Mouse (Mus musculus): ENCODE results near the gene Psip1.
"Not testable (repeated sequence)": the region's sequence is repeated elsewhere in the genome, so short reads cannot be mapped to it uniquely, and the experiment has no call there.

Psip1 gene

DNA sequence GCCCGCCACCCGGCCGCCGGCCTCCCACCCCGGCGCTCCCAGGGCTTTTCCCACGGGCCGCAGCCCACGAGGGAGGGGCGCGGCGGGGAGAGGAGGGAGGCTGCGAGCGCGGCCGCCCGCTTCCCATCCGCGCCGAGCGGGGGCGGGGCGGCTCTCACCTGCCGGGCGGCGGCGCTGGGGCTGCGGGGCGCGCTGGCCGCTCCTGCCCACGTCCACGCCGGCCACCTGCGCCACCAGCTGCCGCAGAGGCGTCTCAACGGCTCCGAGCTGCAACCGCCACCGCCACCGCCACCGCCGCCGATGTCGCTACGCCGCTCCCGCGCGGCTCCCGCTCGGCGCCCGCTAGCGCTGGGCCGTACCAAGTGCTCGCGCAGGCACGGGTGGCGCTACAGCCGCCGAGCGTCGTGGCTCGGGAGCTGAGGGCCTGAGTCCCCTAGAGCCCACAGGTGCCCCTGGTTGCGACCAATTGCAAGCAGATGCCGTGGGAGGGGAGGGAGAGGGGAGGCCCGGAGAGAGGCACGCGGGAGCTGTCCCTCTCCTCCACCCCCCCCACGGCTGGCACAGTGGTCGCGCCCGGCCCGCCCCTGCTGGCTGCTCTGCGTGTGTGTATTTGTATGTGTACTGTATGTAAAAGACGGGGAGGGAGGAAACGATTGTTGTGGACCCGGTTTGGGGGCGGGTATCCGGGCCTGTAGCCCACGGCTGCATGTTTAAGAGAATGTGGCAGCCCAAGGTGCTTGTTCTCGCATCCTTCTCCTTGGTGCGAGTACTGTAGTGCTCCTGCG, at the start of gene Psip1:
Gene Psip1 (minus strand): TSS at position 343 of the 785 bp plus-strand sequence.
- DNase-seq (ENCODE audit: low spot score): peak; percentile 80

DNA sequence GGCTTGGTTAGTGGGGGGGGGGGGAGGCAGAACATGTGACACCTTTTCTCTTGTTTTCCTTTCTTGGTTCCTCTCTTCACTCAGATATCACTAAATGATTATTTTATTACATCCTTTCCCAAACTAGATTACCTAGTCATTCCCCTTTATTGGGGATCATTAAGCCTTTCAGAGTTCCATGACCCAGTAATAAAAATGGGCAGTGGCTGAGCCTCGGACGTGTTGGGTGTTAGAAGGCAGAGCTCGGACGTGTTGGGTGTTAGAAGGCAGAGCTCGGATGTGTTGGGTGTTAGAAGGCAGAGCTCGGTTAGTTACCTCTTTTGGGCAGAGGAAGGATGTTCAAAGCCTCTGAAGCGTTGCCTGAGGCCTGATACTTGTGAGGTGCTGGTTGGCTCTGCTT, 47.8 kb upstream of the Psip1 start:
- DNase-seq (ENCODE audit: low spot score): no peak

DNA sequence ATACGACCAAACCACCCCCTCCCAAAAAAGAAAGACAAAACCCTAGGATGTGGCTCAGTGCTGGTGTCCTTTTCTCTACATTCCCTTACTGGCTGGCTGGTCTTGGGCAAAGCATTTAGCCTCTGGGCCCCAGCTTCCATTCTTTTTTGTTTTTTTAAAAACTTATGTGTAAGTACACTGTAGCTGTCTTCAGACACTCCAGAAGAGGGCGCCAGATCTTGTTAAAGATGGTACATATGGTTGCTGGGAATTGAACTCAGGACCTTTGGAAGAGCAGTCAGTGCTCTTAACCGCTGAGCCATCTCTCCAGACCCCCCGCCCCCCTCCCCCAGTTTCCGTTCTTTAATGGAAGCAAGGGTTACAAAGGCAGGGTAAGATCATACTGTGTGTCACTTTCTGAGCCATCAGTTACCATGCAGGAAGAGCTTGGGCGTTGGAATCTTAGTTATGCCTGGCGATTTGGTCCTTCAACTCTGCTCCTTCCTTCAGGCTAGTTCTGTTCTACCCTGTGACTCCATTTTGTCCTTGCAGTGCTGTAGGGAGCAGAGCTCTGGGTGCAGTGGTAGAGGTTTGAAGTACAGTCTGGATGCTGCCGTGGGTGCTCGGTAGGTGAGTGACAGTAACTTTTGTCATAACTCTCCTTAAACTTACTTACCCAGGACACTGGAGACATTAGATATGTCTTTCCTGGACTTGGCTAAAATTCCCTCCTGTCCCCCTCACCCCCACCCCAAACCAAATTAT, 47.1 kb upstream of the Psip1 start:
- DNase-seq (ENCODE audit: low spot score): no peak

DNA sequence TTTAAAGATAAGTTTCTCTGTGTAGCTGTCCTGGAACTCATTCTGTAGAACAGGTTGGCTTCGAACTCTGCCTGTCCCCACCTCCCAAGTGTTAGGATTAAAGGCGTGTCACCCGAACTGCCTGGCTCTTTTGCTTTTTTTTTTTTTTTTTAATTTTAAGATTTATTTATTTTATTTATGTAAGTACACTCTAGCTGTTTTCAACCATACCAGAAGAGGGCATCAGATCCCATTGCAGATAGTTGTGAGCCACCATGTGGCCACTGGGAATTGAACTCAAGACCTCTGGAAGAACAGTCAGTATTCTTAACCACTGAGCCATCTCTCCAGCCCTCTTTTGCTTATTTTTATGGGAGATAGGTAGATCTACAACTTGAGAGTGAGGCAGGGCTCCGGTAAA, 43.8 kb upstream of the Psip1 start:
- DNase-seq (ENCODE audit: low spot score): not testable (repeated sequence)

DNA sequence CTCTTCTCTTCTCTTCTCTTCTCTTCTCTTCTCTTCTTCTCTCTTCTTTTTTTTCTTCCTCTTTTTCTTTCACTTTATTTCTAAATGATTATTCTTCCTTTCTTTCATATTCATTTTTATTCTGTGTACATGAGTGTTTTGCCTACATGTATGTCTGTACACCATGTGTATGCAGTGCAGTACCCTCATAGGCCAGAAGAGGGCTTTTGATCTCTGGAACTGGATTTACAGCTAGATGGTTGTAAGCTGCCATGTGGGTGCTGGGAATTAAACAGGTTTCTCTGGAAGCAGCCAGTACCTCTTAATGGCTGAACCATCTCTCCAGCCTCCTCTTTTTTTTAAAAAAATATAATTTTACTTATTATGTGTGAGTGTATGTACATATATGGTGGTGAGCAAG, 41.7 kb upstream of the Psip1 start:
- DNase-seq (ENCODE audit: low spot score): no peak

DNA sequence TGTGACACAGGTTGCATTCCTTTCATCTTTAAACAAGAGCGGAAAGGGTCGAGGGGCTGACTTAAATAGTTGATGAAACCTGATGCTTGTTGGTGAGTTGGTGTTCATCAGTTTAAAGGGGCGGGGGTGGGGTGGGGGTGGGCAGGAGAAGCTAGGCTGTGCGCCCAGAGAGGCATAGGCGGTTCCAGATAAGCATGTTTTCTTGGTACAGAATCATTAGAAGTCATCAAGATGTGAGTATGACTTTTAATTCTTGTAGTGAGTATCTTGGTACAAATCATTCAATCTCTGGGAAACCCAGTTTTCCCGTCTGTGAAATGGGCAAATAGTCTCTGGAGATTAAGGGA, 40.7 kb upstream of the Psip1 start:
- DNase-seq (ENCODE audit: low spot score): no peak

DNA sequence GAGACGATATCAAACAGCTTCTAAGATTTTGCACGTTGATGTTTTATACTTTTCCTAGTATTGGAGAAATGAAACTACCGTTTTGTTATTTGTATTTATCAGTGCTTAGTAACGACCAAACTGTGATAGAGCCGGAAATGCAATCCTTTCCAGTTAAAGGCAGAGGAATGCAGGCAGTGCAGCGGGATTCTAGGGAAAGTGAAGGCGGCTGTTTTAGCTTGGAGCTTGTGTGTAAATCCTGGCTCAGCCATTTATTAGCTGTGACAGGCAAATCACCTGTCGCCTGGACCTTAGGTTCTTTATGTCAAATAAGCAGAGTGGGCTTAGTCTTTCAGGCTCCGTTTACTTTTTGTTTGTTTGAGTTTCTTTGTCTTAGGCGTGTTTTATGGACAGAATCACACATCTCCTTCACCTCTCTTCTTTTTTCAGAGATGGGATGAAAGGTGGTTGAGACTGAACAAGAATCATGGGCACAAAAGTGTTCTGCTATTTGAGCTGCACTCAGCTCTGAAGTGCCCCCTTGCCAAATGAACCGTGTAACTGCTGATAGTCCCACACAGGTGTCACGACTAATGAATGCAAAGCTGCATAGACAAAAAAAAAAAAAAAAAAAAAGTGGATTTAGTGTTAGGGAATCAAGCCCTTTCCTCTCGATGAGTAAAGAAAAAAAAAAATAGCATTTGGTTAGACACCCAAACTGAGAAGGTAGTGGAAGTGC, 40.2 kb upstream of the Psip1 start:
- peak; percentile 12 for DNase-seq (ENCODE audit: low spot score)

DNA sequence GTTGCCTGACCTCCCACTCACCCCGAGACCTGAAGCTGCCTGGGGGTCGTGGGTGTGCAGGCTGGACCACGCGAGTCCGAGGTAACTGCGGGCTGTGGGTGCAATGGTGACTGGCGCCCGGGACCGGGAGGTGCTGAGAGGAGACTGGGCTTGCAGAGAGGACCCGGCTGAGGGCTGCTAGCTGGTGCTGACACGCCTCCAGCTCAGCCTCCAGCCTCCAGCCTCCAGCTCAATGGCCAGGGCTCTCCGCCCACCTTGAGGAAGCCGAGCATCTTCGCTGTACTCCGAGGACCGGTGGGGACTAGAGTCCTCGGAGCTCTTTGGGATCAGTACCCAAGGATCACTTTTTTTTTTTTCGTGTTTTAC, 39.4 kb upstream of the Psip1 start:
- no peak for DNase-seq (ENCODE audit: low spot score)

DNA sequence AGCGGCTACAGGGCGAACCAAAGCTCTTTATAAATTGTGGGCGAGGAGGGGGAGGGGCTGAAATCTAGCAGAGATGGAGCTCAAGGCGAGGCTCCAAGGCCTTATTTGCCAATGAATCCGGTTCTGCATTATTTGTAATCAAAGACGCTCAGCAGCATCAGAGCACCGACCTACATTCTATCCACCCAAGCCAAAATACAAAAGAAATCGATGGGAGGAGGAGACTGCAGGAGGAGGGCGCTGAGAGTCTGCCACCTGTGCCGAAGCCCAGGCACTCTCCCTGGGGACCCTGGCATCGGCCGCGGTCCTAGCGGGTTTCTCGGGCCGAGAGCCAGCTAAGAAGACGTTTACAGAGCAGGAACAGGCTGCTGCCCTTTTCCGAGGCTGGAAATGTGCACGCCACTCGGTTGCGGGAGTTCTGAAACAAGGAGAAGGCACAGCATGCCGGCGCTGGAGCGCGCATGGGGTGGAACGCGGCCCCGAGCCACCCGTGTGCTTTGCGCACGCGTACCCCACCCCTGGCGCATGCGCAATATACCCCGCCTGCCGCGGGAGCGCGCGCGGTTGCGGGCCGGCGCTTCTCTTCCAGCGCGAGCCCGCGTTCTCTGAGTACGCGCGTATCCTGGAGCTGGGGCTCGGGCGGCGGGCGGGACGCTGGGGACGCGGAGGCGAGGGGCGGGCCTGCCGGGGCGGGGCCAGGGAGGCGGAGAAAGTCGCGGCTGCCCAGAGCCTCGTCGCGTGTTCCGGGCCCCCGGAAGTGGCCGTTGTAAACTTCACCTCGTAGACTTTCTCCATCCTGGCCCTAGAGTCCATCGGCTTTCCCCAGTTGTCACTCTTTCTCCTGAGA, 38.8 kb upstream of the Psip1 start, which contains the start of gene Ccdc171:
Gene Ccdc171 (plus strand): TSS at position 703 of the 847 bp plus-strand sequence.
- peak; percentile 94 for DNase-seq (ENCODE audit: low spot score)

DNA sequence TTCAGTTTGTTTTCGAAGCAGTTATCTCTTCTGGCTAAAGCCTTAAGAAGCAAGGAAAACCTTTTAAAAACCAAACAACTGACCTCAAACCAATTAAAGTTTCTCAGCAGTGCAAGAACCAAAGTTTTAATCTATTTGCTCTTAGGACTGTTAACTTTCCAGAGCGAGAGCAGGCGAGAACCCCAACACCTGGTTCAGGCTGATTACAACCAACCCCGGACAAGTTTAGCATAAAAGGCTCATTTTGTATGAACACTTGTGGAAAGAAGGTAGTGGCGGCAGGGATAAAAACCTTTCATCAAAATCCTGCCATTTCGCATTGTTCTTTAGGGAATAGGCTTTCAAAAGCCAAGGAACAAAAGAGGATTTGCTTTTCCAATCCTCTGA, 38.2 kb upstream of the Psip1 start:
- DNase-seq (ENCODE audit: low spot score): no peak

DNA sequence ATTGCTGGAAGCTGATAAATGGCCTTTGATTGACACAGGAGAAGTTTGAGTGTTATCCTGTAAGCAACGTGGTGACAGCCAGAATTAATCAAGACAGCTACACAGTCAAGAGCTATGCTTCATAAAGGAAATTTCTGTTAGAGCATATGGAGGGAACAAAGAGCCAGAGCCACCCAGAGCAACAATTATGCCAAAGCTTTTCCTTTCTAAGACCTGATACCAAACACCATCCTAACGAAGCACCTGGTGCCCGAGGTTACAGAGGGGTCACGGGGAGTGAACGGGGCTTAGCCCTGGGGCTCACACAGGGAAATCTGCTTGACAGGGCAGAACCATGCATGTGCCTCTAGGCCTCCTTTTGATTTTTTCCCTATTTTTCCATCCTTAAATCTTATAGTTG, 35.8 kb upstream of the Psip1 start:
- DNase-seq (ENCODE audit: low spot score): no peak

DNA sequence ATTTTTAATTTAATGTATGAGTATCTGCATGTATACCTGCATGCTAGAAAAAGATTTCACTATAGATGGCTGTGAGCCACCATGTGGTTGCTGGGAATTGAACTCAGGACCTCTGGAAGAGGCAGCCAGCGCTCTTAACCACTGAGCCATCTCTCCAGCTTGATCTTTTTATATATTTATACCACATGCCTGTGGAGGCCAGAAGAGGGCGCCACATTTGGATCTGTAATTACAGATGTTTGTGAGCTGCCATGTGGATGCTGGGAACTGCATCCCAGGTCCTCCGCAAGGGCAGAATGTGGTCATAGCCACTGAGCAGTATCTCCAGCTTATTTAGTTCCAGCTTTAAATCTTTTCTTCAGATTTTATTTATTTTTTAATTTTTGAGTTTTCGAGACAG, 34.0 kb upstream of the Psip1 start:
- DNase-seq (ENCODE audit: low spot score): no peak

DNA sequence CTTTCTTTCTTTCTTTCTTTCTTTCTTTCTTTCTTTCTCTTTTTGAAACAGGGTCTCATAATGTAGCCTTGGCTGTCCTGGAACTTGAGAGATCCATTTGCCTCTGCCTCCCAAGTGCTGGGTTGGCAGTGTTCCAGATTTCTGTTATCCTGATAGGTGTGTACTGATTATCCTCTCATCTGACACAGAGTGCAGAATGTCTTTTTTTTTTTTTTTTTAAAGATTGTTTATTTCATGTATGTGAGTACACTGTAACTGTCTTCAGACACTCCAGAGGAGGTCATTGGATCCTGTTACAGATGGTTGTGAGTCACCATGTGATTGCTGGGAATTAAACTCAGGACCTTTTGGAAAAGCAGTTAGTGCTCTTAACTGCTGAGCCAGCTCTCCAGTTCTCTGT, 33.5 kb upstream of the Psip1 start:
- no peak for DNase-seq (ENCODE audit: low spot score)

DNA sequence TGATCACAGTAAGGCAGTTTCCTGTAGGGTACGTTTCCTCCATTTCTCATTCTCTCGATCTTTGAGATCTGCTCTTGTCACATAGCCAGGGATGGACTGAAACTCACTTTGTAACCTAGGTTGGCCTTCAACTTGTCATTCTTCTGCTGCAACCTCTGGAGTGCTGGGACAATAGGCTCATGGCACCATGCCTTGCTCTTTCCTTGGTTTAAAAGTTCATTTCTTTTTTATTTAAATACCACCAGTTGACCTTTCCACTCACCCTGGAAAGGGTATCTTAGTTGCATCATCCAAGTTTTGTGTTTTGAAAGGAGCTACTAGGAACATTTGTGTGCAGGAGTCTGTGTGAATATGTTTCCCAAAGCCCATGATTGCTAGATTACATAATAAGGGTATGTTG, 32.9 kb upstream of the Psip1 start:
- DNase-seq (ENCODE audit: low spot score): peak; percentile 4

DNA sequence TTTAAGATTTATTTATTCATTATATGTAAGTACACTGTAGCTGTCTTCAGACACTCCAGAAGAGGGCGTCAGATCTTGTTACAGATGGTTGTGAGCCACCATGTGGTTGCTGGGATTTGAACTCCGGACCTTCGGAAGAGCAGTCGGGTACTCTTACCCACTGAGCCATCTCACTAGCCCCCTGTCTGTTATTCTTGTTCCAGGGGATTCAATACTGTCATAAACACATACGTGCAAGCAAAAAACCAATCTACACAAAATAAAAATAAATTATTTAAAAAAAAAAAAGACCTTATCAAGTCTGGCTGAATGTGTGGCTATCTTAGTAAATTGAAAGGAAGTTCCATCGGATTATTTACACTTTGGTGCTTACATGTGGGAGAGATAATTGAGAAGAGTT, 29.9 kb upstream of the Psip1 start:
- DNase-seq (ENCODE audit: low spot score): not testable (repeated sequence)

DNA sequence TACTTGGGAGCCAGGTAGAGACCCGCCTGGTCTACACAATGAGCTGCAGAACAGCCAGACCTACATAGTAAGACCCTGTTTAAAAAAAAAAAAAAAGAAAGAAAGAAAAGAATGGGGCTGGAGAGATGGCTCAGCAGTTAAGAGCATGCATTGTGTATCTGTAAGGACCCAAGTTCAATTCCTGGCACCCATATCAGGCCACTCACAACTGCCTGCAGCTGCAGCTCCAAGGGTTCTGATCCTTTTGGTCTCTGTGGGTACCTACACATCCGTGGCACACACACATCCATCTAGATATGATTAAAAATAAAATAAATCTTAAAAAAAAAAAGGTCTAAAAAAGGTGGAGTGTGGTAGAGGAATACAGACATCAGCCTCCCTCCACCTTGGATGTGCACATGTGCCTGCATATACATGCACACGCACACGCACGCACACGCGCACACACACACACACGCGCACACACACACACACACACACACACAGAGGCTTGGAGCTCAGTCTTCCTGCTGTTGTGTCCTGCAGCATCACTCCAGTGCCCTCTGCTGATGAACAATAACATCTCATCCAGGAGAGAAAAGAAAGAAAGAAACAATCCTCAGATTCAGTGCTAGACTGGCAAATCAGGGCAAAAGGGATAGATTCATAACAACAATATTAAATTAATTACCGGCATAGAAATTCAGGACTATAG, 28.9 kb upstream of the Psip1 start:
- no peak for DNase-seq (ENCODE audit: low spot score)

DNA sequence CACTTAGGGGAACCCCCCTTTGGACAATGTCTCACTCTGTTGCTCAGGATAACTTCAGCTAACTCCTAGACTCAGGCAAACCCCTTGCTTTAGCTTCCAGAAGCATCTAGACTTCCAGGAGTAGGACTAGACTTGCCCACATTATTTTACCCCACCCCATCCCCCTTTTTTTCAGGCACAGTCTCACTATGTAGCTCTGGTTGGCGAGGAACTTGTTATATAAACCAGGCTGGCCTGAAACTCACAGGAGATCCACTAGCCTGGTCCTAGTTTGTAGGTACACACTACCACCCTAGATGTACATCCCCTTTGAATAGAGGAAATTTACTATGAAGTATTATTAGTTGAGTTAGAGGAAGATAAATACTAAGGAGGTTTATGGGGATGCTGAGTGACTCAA, 27.9 kb upstream of the Psip1 start:
- DNase-seq (ENCODE audit: low spot score): no peak

DNA sequence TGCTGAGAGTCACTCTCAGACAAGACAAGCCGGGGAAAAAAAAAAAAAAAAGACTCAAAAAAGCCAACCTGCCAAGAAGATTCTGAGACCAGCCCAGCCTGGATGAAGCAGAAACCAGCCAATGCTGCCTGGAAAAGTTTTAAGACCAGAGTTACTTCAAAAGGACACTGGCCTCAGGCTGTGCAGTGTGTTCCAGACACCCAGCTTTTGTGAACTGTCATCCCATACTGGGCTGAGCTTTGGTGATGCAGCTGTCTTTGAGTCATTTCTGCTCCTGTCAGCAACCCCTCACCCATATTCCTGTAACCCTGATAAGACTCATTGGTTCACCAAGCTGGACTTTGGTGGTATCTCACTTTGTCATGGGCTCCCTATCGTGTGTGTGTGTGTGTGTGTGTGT, 26.4 kb upstream of the Psip1 start:
- no peak for DNase-seq (ENCODE audit: low spot score)

DNA sequence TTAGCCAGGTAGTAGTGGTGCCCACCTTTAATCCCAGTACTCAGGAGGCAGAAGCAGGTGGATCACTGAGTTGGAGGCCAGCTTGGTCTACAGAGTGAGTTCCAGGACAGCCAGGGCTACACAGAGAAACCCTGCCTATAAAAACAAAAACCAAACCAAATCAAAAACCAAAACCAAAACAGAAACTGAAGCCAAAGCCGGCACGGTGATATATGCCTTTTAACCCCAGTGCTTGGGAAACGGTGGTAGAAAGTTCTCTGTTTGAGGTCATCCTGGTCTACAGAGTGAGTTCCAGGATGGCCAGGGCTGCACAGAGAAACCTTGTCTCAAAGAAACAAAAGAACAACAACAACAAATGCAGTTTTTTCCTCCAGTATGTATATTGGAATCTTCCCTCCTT, 26.0 kb upstream of the Psip1 start:
- no peak for DNase-seq (ENCODE audit: low spot score)

DNA sequence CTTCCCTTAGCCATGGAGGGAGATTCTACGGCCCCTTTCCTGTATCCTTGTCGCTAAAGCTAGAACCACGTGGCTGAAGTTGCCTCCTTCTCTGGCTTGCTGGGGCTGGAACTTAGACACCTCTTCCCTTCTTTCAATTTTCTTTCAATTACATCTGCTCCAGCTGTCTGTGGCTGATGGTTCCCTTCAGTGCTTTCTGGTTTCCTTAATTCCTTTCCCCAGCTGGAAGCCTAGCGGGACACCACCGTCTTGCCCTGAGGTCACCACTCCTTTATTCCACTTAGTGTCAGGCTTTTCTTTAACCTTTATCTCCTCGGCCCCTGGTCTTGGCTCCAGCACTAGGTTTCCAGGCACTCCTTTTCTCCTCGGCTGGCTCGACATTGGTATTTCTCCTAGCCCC, 24.8 kb upstream of the Psip1 start:
- no peak for DNase-seq (ENCODE audit: low spot score)

DNA sequence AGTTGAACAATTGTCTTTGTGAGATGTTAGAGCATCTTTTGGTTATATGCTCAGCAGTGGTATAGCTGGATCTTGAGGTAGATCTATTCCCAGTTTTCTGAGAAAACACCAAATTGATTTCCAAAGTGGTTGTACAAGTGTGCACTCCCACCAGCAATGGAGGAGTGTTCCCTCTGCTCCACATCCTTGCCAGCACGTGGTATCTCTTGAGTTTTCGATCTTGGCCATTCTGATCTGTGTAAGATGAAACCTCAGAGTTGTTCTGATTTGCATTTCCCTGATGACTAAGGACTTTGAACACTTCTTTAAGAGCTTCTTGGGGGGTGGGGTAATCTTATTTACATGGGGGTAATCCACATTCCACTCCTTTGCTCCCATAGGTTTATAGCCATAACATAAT, 23.3 kb upstream of the Psip1 start:
- no peak for DNase-seq (ENCODE audit: low spot score)

DNA sequence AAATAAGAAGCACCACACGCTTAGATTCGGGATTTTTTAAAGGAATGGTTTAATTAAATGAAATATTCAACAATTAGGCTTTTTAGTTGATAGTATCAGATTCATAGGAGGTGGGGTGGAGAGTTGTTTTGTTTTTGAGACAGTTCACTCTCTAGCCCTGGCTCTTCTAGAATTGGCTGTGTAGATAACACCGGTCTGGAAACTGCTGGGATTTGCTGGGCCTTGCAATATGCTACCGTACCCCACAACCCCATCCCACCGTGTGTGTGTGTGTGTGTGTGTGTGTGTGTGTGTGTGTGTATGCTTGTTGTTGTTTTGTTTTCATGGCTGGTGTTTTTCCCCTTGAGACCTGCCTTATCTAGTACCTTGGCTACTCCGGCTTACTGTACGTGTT, 14.8 kb upstream of the Psip1 start:
- DNase-seq (ENCODE audit: low spot score): no peak
